Mouse (Mus musculus) testis, adult 2 months (tissue): ENCODE measurements around the gene Flywch1.

Experiments
- CTCF ChIP-seq: fragments of 200-500 bp; IDR thresholded peaks from 2 replicates; pipeline ENCODE4 v1.5.1; 2012; ENCODE audit warnings: low read depth, mild to moderate bottlenecking, inconsistent platforms, low read length, moderate library complexity; ENCODE audit not compliant: control insufficient read depth, insufficient read depth, insufficient replicate concordance
- POLR2A ChIP-seq: fragments of 200-500 bp; IDR thresholded peaks from 2 replicates; pipeline ENCODE4 v1.6.1; 2012; ENCODE audit warnings: low read depth, mild to moderate bottlenecking, inconsistent platforms, low read length, moderate library complexity; ENCODE audit not compliant: control insufficient read depth

DNA sequence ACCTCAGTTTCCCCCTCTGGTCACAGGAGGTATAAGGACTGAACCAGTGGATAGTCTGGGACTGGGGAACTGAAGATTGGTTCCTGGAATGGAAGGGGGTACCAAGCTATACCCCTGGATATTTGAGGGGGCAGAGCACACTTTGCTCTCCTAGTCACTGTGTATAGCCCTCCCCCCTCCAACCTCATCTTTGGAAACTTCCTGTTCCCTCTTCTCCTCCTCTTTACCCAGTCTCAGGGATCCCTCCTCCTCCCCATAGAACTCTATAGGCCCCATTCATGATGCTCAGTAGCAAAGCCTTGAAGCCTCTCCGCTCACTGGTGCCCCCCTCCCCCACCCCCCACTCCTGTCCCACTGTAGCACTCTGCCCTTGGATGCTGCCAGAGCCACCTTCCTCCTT is 51.9 kb downstream of the Flywch1 start:
- no peak for TF ChIP-seq CTCF
- no peak for TF ChIP-seq POLR2A
